Mouse (Mus musculus) lung, embryonic 14.5 days (tissue): ENCODE data around the gene Fgfr2. TPM values are rescaled to one million over a fixed set of nuclear protein-coding genes. Genes with fewer than 3 reads are reported as not detected.

Experiments
- ATAC-seq: fragments of 200-750 bp; cut with Nextera tagmentation; 2 replicates; pipeline ENCODE4 v1.8.0; 2017; ENCODE audit warnings: mild to moderate bottlenecking, moderate TSS enrichment, moderate library complexity; ENCODE audit not compliant: insufficient read depth
- DNase-seq: peaks from one replicate; pipeline ENCODE4 v3.0.0-alpha.2; 2015
- H3K27ac ChIP-seq: fragments of 300-500 bp; sonication (generic); 2 replicates; pipeline ENCODE4 v1.5.1; 2014; ENCODE audit warnings: low read depth, mild to moderate bottlenecking, moderate library complexity
- H3K27me3 ChIP-seq: fragments of 300-500 bp; sonication (generic); 2 replicates; pipeline ENCODE4 v1.6.1; 2014; ENCODE audit warnings: low read length, control low read depth; ENCODE audit not compliant: insufficient read depth
- H3K36me3 ChIP-seq: fragments of 300-500 bp; sonication (generic); 2 replicates; pipeline ENCODE4 v1.6.1; 2014; ENCODE audit warnings: control low read depth; ENCODE audit not compliant: insufficient read depth
- H3K4me1 ChIP-seq: fragments of 300-500 bp; sonication (generic); 2 replicates; pipeline ENCODE4 v1.6.1; 2014; ENCODE audit warnings: antibody characterized with exemption, control low read depth; ENCODE audit not compliant: insufficient read depth
- H3K4me2 ChIP-seq: fragments of 300-500 bp; sonication (generic); 2 replicates; pipeline ENCODE4 v1.6.1; 2014; ENCODE audit warnings: mild to moderate bottlenecking
- H3K4me3 ChIP-seq: fragments of 300-500 bp; sonication (generic); 2 replicates; pipeline ENCODE4 v1.5.1; 2014; ENCODE audit warnings: low read depth, low read length
- H3K9ac ChIP-seq: fragments of 300-500 bp; sonication (generic); 2 replicates; pipeline ENCODE4 v1.6.1; 2014
- H3K9me3 ChIP-seq: fragments of 300-500 bp; sonication (generic); 2 replicates; pipeline ENCODE4 v1.6.1; 2016; ENCODE audit warnings: low read depth, low read length, control low read depth
- CTCF ChIP-seq: IDR thresholded peaks from 2 replicates; pipeline ENCODE4 v1.5.1; 2016; ENCODE audit warnings: antibody characterized with exemption, low read depth
- WGBS: fragments of 180-500 bp; shearing (Covaris S2); extraction: QIAGEN DNeasy Blood & Tissue Kit; methylation state at CpG from one replicate; pipeline ENCODE4 v1.1.7; 2014; 5-methylcytosine and 5-hydroxymethylcytosine counted together
- polyA plus RNA-seq: library from polyadenylated mRNA; unstranded; fragments of >200 nt; fragmentation: Nextera tagmentation; extraction: Ambion mirVana; gene quantifications from 2 replicates; pipeline ENCODE4 v1.2.1, GENCODE M21; 2014

Fgfr2 gene
- polyA plus RNA-seq, 1 experiment from 2014 or later, result 179 TPM

DNA sequence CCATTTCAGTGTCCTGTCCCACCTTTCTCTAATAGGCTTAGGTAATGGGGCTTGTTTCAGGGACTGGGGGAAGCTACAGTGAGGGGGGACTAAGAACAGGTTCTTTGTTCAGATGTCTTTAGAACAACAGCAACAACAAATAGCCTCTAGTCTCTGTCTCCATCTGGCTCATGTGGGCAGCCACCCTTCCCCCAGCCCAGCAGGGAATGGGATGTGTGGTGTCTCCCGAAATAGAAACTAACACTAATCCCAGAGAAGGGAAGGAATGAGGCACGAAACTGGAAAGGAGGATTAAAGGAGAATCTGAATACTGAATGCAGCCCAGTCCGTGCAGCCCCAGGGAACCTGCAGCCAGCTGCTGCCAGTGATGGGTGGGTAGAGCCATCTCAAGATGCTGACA, 2235.2 kb downstream of the Fgfr2 start:
- Histone ChIP-seq H3K36me3 (peaks cover 42% of the 10 kb centered on the region), H3K9me3 (no peaks in the 10 kb centered on the region), H3K27ac (no peak overlapping the region), H3K9ac (no peak overlapping the region), H3K4me1 (no peaks in the 10 kb centered on the region), H3K27me3 (no peaks in the 10 kb centered on the region), H3K4me3 (no peak overlapping the region), H3K4me2 (no peak overlapping the region)
- ATAC-seq (no peak), DNase-seq (no peak)
- no peak for TF ChIP-seq CTCF
- 36% methylated on average over 3 of the region's 3 CpGs for WGBS

DNA sequence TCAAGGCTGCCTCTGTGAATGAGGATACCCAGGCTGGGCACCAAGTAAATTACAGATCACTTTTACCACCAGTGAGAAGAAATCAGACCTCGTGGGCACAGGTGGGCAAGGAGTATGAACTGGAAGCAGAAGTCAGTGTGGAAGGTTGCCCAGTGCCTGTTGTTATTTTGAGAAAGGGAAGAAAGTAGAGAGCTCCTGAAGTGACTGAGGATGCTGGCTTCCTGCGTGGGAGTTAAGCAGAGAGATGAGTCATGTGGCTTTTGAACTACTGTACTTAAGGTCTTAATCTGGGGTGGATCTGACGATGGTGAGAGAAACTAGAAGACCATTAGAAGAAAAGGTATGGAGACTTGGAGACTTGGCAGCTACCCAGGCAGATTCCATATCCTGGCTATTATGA, 2236.9 kb downstream of the Fgfr2 start:
- no peak for ATAC-seq
- Histone ChIP-seq H3K4me2 (no peak overlapping the region), H3K36me3 (peaks cover 42% of the 10 kb centered on the region), H3K4me3 (no peak overlapping the region), H3K27me3 (no peaks in the 10 kb centered on the region), H3K4me1 (no peaks in the 10 kb centered on the region), H3K9ac (no peak overlapping the region), H3K9me3 (no peaks in the 10 kb centered on the region), H3K27ac (no peak overlapping the region)
- DNase-seq, result no peak
- WGBS, result 71% methylated on average over 3 of the region's 3 CpGs
- no peak for TF ChIP-seq CTCF

DNA sequence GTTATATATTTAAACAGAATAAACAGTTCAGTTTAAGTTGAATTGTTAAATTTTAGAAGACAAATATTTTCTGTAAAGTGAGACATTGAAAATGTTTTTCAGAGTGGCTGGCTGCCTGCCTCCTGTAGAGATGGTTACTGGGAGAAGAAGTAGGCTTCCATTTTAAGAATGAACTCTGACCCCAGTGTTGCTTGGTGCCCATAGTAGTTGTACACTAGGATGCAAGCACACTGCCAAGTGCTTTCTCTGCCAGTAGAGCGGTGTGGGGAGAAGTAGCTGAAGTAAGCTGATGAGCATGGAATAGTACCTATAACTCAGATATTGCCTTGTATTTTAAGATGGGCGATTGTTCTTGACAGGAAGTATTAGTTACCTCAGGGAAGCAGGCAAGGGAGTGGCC, 2239.0 kb downstream of the Fgfr2 start:
- ATAC-seq (no peak), DNase-seq (no peak)
- no peak overlapping the region for H3K4me2 ChIP-seq
- no peak overlapping the region for H3K9ac ChIP-seq
- H3K27me3 ChIP-seq, result no peaks in the 10 kb centered on the region
- H3K36me3 ChIP-seq, result peaks cover 46% of the 10 kb centered on the region
- H3K4me1 ChIP-seq, result no peaks in the 10 kb centered on the region
- H3K27ac ChIP-seq, result no peak overlapping the region
- no peak overlapping the region for H3K4me3 ChIP-seq
- WGBS, result 94% methylated on average over 2 of the region's 2 CpGs
- no peaks in the 10 kb centered on the region for H3K9me3 ChIP-seq
- no peak for TF ChIP-seq CTCF

DNA sequence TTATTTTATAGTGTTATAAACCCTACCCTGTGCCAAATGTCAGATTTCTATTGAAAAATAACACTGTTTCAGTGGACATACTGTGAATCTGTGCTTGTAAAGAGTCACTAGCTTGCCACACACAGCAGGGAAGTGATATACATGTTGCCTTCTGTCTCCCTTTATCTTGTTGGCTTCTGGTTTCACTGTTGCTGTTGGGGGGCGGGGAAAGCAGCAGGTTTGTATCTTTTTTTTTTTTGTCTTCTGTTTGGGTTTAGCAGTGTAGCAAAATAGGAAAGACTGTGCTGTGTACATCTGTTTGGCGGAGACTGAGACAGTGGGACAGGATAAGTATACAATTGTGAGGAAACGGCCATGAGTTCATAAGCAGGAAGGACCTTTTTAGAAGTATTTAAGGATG, 2255.9 kb downstream of the Fgfr2 start:
- no peak for ATAC-seq
- TF ChIP-seq CTCF, result no peak
- DNase-seq, result no peak

DNA sequence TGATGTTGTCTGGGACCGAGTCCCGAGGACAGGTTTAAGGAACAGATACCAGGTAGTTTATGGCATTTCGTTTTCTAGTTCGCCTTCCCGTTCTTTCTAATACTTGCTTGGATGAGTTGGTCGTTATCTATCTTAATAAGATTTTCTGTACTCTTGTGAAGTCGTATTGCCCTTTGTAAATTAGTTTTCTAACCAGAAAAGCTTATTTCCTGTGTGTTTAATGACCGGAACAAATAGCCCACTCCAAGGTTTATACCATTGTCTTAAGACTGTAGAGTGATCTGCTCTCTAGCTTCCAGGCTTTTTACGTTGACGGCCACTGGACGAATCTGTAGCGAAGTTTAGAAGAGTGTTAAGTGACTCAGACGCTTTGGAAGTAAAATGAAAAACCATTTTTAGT, 2256.5 kb downstream of the Fgfr2 start:
- TF ChIP-seq CTCF, result no peak
- DNase-seq, result peak; percentile 49
- H3K36me3 ChIP-seq, result no peaks in the 10 kb centered on the region
- WGBS, result 1% methylated on average over 13 of the region's 13 CpGs
- ATAC-seq, result no peak
- H3K9me3 ChIP-seq, result no peaks in the 10 kb centered on the region
- peak overlapping the region; percentile 86 for H3K4me3 ChIP-seq
- H3K9ac ChIP-seq, result peak overlapping the region; percentile 77
- peak overlapping the region; percentile 79; the same call in 1 of the 2 replicates for H3K27ac ChIP-seq
- H3K4me1 ChIP-seq, result 0 out of 2 replicates have a peak, but pooled peaks cover 2% of the 10 kb centered on the region
- peak overlapping the region; percentile 71 for H3K4me2 ChIP-seq
- no peaks in the 10 kb centered on the region for H3K27me3 ChIP-seq

More for the DNA sequence above, 2255.9 kb downstream of the Fgfr2 start:
- 0 out of 2 replicates have a peak, but pooled peaks cover 2% of the 10 kb centered on the region for H3K4me1 ChIP-seq
- peak overlapping the region; percentile 86; the same call in 1 of the 2 replicates for H3K4me3 ChIP-seq
- no peak overlapping the region for H3K9ac ChIP-seq
- H3K9me3 ChIP-seq, result no peaks in the 10 kb centered on the region
- 56% methylated on average over 3 of the region's 3 CpGs for WGBS
- peak overlapping the region; percentile 71 for H3K4me2 ChIP-seq
- no peaks in the 10 kb centered on the region for H3K36me3 ChIP-seq
- H3K27me3 ChIP-seq, result no peaks in the 10 kb centered on the region
- no peak overlapping the region for H3K27ac ChIP-seq

DNA sequence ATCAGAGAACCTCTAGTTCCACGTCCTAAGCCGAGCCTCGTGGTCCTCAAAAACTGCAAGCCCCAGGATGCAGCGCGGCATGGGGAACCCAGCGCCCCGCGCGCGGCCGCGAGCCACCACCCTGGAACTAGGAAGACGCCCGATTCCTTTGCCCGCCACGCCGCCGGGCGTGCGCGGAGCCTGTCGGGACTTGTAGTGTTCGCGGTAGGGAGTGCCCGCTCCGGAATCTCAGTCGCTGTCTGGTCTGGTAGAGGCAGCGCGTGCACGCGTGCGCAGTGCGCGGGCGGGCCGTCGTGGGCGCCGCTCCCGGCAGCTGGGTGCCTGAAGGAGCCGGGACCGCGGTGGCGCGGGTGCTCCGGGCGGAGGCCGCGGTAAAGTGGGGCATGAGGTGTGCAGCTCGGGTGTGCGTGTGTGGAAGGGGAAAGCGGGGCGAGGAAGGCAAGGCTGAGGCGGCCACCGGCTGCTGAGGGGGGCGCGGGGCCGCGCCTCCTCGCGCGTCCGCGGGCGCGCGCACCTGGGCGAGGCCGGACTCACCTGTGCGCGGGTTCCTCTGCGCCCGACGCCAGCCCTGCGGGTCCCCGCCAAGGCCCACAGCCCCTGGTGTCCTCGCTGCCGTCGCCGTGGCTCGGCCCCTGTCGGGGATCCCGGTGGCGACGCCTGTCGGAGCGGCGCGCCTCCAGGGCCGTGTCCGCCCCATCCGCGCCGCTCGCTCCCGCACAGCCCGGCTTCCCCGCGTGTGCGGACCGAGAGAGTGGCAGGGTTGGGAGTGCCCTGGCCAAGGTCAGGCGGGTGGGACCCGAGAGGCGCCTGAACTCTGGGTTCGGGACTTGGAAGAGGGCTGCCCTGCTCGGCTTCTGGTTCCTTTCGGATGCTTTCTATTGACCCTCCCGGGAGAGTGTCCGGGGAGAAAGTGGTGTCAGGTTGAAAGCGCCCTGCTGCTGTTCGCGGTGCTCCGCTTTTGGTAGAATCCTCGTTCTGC, 2257.2 kb downstream of the Fgfr2 start, which contains the start of gene Plekha1:
Gene Plekha1, plus strand, starts transcription at position 144 of the 979 bp plus-strand sequence.
- H3K4me2 ChIP-seq, result peak within 1 kb of the TSS; percentile 71
- H3K27ac ChIP-seq, result peak within 1 kb of the TSS; percentile 79
- peak; percentile 99 for ATAC-seq
- peak within 1 kb of the TSS; percentile 86 for H3K4me3 ChIP-seq
- DNase-seq, result peak; percentile 98
- no peaks in the 10 kb centered on the region for H3K27me3 ChIP-seq
- under 1% methylated on average over 109 of the region's 114 CpGs for WGBS
- no peaks in the 10 kb centered on the region for H3K9me3 ChIP-seq
- H3K36me3 ChIP-seq, result no peaks in the 10 kb centered on the region
- TF ChIP-seq CTCF, result no peak
- H3K9ac ChIP-seq, result peak within 1 kb of the TSS; percentile 77
- peaks cover 6% of the 10 kb centered on the region; the same call in 1 of the 2 replicates for H3K4me1 ChIP-seq

DNA sequence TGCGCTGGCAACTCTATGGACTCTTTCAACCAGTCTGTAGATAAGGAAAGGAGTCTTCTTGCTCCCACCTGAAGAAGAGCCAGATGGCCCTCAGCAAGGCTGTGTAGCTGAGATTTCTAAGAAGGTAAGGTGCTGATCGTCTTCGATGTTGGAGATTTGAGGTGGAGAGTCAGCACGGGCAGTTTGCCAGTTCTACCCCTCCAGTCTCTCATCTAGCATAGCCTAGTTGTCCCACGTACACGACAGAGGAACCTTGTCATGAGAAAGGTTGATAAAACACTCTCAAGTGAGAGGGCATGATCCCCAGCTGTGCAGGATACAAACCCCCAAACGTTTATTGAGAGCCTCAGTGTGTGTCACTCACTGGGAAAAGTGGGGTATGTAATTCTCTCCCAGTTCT, 2258.4 kb downstream of the Fgfr2 start:
- DNase-seq (no peak), ATAC-seq (no peak)
- 66% methylated on average over 7 of the region's 7 CpGs for WGBS
- no peaks in the 10 kb centered on the region for H3K27me3 ChIP-seq
- peaks cover 10% of the 10 kb centered on the region for H3K4me1 ChIP-seq
- no peaks in the 10 kb centered on the region for H3K36me3 ChIP-seq
- H3K9me3 ChIP-seq, result no peaks in the 10 kb centered on the region
- TF ChIP-seq CTCF, result no peak
- H3K4me3 ChIP-seq, result no peak overlapping the region
- no peak overlapping the region for H3K9ac ChIP-seq
- no peak overlapping the region for H3K4me2 ChIP-seq
- H3K27ac ChIP-seq, result no peak overlapping the region
